Mouse (Mus musculus) heart, embryonic 11.5 days (tissue): ENCODE results near the gene Naa35. TPM values are rescaled to one million over a fixed set of nuclear protein-coding genes. Genes with fewer than 3 reads are reported as not detected.
"Not testable (repeated sequence)": the region's sequence is repeated elsewhere in the genome, so short reads cannot be mapped to it uniquely, and the experiment has no call there.

ENCODE experiments used
- ATAC-seq: fragments of 200-750 bp; cut with Nextera tagmentation; replicated peaks from 2 replicates; pipeline ENCODE4 v1.8.0; 2017; ENCODE audit warnings: moderate library complexity; ENCODE audit not compliant: insufficient number of reproducible peaks, low FRiP score, low TSS enrichment
- H3K27ac ChIP-seq: fragments of 300-500 bp; sonication (generic); 2 replicates; pipeline ENCODE4 v1.5.1; 2014; ENCODE audit warnings: mild to moderate bottlenecking, low read depth, low read length
- H3K27me3 ChIP-seq: fragments of 300-500 bp; sonication (generic); 2 replicates; pipeline ENCODE4 v1.6.1; 2014; ENCODE audit warnings: mild to moderate bottlenecking, low read length, mixed read lengths; ENCODE audit not compliant: control insufficient read depth, insufficient read depth
- H3K36me3 ChIP-seq: fragments of 300-500 bp; sonication (generic); 2 replicates; pipeline ENCODE4 v1.6.1; 2014; ENCODE audit warnings: mild to moderate bottlenecking, low read length, moderate library complexity, mixed read lengths; ENCODE audit not compliant: control insufficient read depth, insufficient read depth
- H3K4me1 ChIP-seq: fragments of 300-500 bp; sonication (generic); 2 replicates; pipeline ENCODE4 v1.6.1; 2014; ENCODE audit warnings: low read length; ENCODE audit not compliant: control insufficient read depth, insufficient read depth
- H3K4me2 ChIP-seq: fragments of 300-500 bp; sonication (generic); 2 replicates; pipeline ENCODE4 v1.6.1; 2014; ENCODE audit warnings: mild to moderate bottlenecking, moderate library complexity
- H3K4me3 ChIP-seq: fragments of 300-500 bp; sonication (generic); 2 replicates; pipeline ENCODE4 v1.5.1; 2014; ENCODE audit warnings: low read depth, low read length
- H3K9ac ChIP-seq: fragments of 300-500 bp; sonication (generic); 2 replicates; pipeline ENCODE4 v1.6.1; 2014; ENCODE audit warnings: mild to moderate bottlenecking, low read depth, low read length, moderate library complexity
- H3K9me3 ChIP-seq: fragments of 300-500 bp; sonication (generic); replicated peaks from 2 replicates; pipeline ENCODE4 v1.6.1; 2016; ENCODE audit warnings: low read length; ENCODE audit not compliant: control insufficient read depth
- WGBS: fragments of 180-500 bp; shearing (Covaris S2); extraction: QIAGEN DNeasy Blood & Tissue Kit; methylation state at CpG from one replicate; pipeline ENCODE4 v1.1.7; 2014; ENCODE audit not compliant: insufficient replicate concordance; 5-methylcytosine and 5-hydroxymethylcytosine counted together
- polyA plus RNA-seq: library from polyadenylated mRNA; unstranded; fragments of >200 nt; fragmentation: Nextera tagmentation; extraction: Ambion mirVana; gene quantifications from 2 replicates; pipeline ENCODE4 v1.2.1, GENCODE M21; 2014

Naa35 gene
- polyA plus RNA-seq, 1 experiment from 2014 or later, result 67.0 TPM

DNA sequence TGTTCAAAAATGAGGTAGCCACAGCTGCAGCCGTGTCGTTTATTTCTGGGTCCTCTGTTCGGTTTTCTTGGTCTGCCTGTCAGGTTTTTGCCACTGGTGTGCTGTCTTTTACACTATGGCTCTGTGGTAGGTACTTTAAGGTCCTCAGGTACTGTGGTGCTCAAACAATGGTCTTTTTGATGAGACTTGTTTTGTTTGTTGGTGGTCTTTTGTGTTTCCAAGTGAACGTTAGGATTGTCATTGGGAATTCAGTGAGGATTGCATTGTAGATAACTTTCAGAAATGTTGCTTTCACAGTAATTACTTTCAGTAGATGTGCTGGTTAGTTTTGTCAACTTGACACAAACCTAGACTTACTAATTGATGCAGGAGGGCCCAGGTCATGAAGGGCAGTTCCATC lies 4.6 kb downstream of the Naa35 start:
- H3K27me3 ChIP-seq, result no peaks in the 10 kb centered on the region
- no peak overlapping the region for H3K9ac ChIP-seq
- peaks cover 14% of the 10 kb centered on the region for H3K36me3 ChIP-seq
- H3K9me3 ChIP-seq, result no peaks in the 10 kb centered on the region
- no peak overlapping the region for H3K4me2 ChIP-seq
- no peak overlapping the region for H3K27ac ChIP-seq
- peaks cover 11% of the 10 kb centered on the region for H3K4me1 ChIP-seq
- no peak for ATAC-seq
- 83% methylated on average over 4 of the region's 4 CpGs for WGBS
- H3K4me3 ChIP-seq, result no peak overlapping the region

DNA sequence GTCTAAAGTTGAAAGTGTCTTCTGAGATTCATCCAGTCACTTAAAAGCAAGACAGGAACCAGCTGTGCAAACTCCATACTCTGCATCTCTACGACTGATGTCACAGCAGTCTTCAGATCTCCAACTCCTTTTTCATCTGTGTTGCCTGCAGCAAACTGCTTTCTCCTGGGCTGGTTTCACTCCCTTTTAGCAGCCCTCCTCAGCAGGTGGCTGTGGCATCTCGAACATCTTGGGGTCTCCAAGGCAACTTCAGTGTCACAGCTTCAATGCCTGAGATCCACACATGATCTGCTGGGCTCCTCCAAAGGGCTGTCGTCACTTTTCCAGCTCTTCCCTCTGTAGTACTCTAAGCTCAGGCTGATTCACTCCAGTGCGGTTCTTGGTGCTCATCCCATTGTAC lies 5.6 kb downstream of the Naa35 start:
- Histone ChIP-seq H3K4me1 (peaks cover 11% of the 10 kb centered on the region), H3K9ac (no peak overlapping the region), H3K27me3 (no peaks in the 10 kb centered on the region), H3K4me3 (no peak overlapping the region), H3K4me2 (no peak overlapping the region), H3K9me3 (no peaks in the 10 kb centered on the region), H3K27ac (no peak overlapping the region), H3K36me3 (peaks cover 14% of the 10 kb centered on the region)
- ATAC-seq, result no peak
- whole genome bisulfite sequencing, result 88% methylated on average over 4 of the region's 4 CpGs

DNA sequence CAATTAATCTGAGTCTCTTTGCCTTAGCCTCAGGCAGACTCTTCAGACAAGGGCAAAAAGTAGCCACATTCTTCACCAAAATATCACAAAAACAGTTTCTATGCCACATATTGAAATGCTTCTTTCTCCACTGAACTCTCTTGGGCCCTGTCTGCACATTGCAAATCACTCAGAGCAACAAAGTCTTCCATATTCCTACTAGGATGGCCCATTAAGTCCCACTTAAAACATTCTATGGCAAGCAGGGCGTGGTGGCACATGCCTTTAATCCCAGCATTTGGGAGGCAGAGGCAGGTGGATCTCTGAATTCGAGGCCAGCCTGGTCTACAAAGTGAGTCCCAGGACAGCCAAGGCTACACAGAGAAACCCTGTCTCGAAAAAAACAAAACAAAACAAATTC lies 7.0 kb downstream of the Naa35 start:
- H3K27me3 ChIP-seq, H3K9me3 ChIP-seq, ATAC-seq, H3K4me3 ChIP-seq, H3K4me2 ChIP-seq, H3K27ac ChIP-seq, H3K9ac ChIP-seq, H3K4me1 ChIP-seq: not testable (repeated sequence)
- WGBS, result 81% methylated on average over 3 of the region's 3 CpGs
- peaks cover 14% of the 10 kb centered on the region for H3K36me3 ChIP-seq

DNA sequence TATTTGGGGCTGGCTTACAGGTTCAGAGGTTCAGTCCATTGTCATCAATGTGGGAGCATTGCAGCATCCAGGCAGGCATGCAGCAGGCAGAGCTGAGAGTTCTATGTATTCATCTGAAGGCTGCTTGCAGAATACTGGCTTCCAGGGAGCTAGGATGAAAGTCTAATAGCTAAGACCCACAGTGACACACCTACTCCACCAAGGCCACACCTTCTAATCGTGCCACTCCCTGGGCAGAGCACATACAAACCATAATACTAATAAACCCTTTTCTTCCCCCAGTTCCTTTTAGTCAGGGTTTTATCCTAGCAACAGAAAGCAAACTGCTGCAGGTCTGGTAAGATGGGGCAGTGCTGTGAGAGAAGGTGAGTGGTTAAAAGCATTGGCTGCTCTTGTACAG lies 7.6 kb downstream of the Naa35 start:
- Histone ChIP-seq H3K27ac (no peak overlapping the region), H3K9me3 (no peaks in the 10 kb centered on the region), H3K4me1 (no peaks in the 10 kb centered on the region), H3K4me3 (no peak overlapping the region), H3K27me3 (no peaks in the 10 kb centered on the region), H3K4me2 (no peak overlapping the region), H3K9ac (no peak overlapping the region), H3K36me3 (peaks cover 14% of the 10 kb centered on the region)
- ATAC-seq, result no peak
- WGBS, result 77% methylated on average over 1 of the region's 1 CpGs

DNA sequence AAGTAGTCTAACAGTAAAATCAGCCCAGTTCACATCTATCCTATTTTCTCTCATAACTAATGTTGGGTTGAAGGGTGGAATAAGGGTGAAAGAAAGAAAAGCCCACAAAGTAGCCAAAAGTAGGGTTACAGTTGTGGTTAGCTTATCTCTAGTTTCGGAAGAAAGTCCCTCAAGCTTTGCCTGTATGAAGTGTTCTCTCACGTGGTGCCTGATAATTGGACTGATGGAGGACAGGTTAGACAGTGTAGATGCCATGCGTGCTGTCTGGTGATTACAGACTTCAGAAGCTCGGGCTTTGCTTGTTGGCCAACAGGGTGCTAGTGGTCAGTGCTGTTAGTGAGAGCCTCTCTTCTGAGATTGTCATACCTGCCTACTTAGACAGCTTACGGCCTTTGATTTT lies 18.0 kb downstream of the Naa35 start:
- Histone ChIP-seq H3K4me2 (no peak overlapping the region), H3K4me3 (no peak overlapping the region), H3K4me1 (no peaks in the 10 kb centered on the region), H3K36me3 (peaks cover 29% of the 10 kb centered on the region), H3K27me3 (no peaks in the 10 kb centered on the region), H3K9me3 (no peaks in the 10 kb centered on the region), H3K27ac (no peak overlapping the region), H3K9ac (no peak overlapping the region)
- ATAC-seq, result no peak
- WGBS, result 88% methylated on average over 5 of the region's 5 CpGs

DNA sequence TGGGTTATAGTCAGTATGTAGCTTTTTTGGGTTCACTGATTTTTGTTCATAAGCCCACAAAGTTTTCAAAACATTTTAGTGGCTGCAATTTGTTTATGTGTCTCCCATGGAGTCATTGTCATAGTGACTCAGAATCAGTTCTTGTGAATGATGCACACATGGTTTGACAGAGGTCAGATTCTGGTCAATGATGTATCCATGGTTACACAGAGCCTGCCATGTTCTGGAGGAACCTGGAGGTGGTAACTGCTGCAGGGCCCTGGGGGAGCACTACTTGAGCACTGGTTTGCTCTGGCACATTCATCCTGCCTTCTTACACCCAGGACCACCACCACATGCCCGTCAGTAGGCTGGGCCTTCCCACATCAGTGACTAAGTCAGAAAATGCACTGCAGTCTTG lies 19.5 kb downstream of the Naa35 start:
- Histone ChIP-seq H3K4me2 (no peak overlapping the region), H3K36me3 (peaks cover 36% of the 10 kb centered on the region), H3K27ac (no peak overlapping the region), H3K9me3 (no peaks in the 10 kb centered on the region), H3K4me3 (no peak overlapping the region), H3K4me1 (no peaks in the 10 kb centered on the region), H3K9ac (no peak overlapping the region), H3K27me3 (no peaks in the 10 kb centered on the region)
- WGBS, result 92% methylated on average over 1 of the region's 1 CpGs
- ATAC-seq, result no peak

DNA sequence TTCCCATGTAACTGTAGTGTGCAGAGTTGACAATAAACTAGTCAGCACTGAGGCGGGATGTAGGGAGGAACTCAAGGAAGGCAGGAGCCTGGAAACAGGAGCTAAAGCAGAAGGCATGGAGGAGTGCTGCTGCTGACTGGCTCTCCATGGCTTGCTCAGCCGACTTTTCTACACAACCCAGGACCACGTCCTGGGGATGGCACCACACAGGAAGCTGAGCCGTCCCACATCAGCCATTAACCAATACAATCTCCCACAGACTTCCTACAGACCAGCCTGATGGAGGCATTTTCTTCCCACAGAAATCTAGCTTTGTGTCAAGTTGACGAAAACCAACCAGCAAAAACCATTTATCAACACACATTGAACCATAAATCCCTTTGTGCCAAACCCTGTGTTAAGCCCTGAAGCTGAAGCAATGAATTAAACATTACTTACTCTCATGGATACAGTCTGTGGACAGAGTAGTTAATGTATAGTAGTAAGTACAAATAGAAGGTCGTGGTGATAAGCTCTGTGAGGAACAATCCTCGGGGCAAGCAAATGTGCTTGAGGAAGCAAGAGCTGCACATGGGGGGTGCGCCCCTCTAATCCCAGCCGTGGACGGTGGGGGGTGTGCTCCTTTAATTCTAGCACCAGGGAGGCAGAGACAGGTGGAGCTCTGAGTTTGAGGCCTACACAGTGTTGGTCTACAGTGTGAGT lies 20.3 kb downstream of the Naa35 start:
- Histone ChIP-seq H3K27ac (no peak overlapping the region), H3K4me1 (no peaks in the 10 kb centered on the region), H3K27me3 (no peaks in the 10 kb centered on the region), H3K4me3 (no peak overlapping the region), H3K9me3 (no peaks in the 10 kb centered on the region), H3K9ac (no peak overlapping the region), H3K36me3 (peaks cover 32% of the 10 kb centered on the region), H3K4me2 (no peak overlapping the region)
- WGBS, result 80% methylated on average over 10 of the region's 10 CpGs
- ATAC-seq, result no peak

DNA sequence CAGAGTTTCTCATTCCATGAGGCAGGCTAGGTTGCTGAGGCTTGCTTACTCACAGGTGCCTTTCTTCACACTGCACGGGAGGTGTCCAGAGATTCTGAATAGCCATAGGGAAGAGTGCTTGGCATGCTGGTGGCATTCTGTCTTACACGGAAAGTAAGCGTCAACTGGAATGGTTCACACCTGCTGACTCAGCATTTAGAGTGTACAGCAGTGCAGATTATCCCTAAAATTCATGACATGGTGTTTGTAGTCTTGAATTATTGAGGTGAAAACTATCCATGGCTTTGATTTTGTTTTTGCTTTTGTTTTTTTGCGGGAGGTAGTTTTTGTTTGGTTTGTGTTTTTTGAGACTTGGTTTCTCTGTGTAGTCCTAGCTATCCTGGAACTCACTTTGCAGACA lies 24.8 kb downstream of the Naa35 start:
- no peaks in the 10 kb centered on the region for H3K4me1 ChIP-seq
- H3K9ac ChIP-seq, result no peak overlapping the region
- no peaks in the 10 kb centered on the region for H3K9me3 ChIP-seq
- H3K36me3 ChIP-seq, result peaks cover 16% of the 10 kb centered on the region
- H3K27ac ChIP-seq, result peak overlapping the region; percentile 80; the same call in 1 of the 2 replicates
- no peaks in the 10 kb centered on the region for H3K27me3 ChIP-seq
- 90% methylated on average over 4 of the region's 4 CpGs for WGBS
- H3K4me3 ChIP-seq, result no peak overlapping the region
- ATAC-seq, result no peak
- H3K4me2 ChIP-seq, result no peak overlapping the region

DNA sequence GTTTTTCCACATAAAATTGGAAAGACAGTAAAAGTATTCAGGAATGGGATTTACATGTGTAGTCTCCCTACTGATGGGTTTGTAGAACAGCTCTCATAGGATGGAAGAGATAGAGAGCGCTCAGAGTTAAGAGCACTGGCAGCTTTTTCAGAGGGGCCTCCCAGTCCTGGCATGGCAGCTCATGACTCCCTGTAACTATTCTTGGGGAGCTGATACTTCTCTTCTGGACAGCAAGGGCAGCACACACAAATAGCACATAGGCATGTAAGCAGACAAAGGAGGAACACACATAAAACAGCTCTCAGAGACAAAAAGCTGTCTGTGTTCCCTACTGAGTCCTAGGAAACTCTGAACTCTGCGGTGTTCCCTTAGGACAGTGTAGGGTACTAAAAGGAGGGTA lies 25.4 kb downstream of the Naa35 start:
- H3K27ac ChIP-seq, result peak overlapping the region; percentile 80
- no peak overlapping the region for H3K4me2 ChIP-seq
- H3K36me3 ChIP-seq, result peaks cover 16% of the 10 kb centered on the region
- H3K9ac ChIP-seq, result no peak overlapping the region
- 85% methylated on average over 2 of the region's 2 CpGs for WGBS
- H3K27me3 ChIP-seq, result no peaks in the 10 kb centered on the region
- H3K4me3 ChIP-seq, result no peak overlapping the region
- no peaks in the 10 kb centered on the region for H3K4me1 ChIP-seq
- no peak for ATAC-seq
- H3K9me3 ChIP-seq, result no peaks in the 10 kb centered on the region
